Mouse (Mus musculus) spleen, adult 2 months (tissue): ENCODE data around the gene Rbks.

Experiments
- CTCF ChIP-seq: fragments of 200-500 bp; IDR thresholded peaks from 2 replicates; pipeline ENCODE4 v1.5.1; 2011; ENCODE audit warnings: mild to moderate bottlenecking, inconsistent platforms; ENCODE audit not compliant: insufficient read depth, insufficient read length, insufficient replicate concordance; ENCODE audit errors: extremely low read depth
- POLR2A ChIP-seq: fragments of 200-500 bp; IDR thresholded peaks from 2 replicates; pipeline ENCODE4 v1.6.1; 2011; ENCODE audit warnings: low read depth, low read length, inconsistent platforms

GRCm38 (mm10) chr5:31596481-31597429 is 100.7 kb downstream of the Rbks start, which contains the start of gene Mrpl33:
- no peak for TF ChIP-seq CTCF
- no peak for TF ChIP-seq POLR2A
